Mouse (Mus musculus): ENCODE results near the gene Slc39a9.

Gene Slc39a9

GRCm38 (mm10) chr12:80643693-80644505 is at the start of gene Slc39a9, which contains the start of gene Erh:
Slc39a9 (plus strand) TSS chr12:80643883.
Erh (minus strand) TSS chr12:80644341.
- peak; percentile 94 for DNase-seq (ENCODE audit: low spot score)

GRCm38 (mm10) chr12:80594141-80594540 is 49.5 kb upstream of the Slc39a9 start:
- no peak for DNase-seq (ENCODE audit: low spot score)

- no peak for DNase-seq (ENCODE audit: low spot score)
These were observed 48.9 kb upstream of the Slc39a9 start for GRCm38 (mm10) chr12:80594781-80595180.

GRCm38 (mm10) chr12:80595566-80595965 is 48.1 kb upstream of the Slc39a9 start:
- no peak for DNase-seq (ENCODE audit: low spot score)

GRCm38 (mm10) chr12:80595968-80596367 is 47.7 kb upstream of the Slc39a9 start:
- DNase-seq (ENCODE audit: low spot score) = no peak

- DNase-seq (ENCODE audit: low spot score) = no peak
These were observed 45.4 kb upstream of the Slc39a9 start for GRCm38 (mm10) chr12:80598236-80598635.

GRCm38 (mm10) chr12:80598756-80599155 is 44.9 kb upstream of the Slc39a9 start:
- DNase-seq (ENCODE audit: low spot score) = no peak

GRCm38 (mm10) chr12:80601597-80602269 is 42.0 kb upstream of the Slc39a9 start:
- DNase-seq (ENCODE audit: low spot score) = no peak

GRCm38 (mm10) chr12:80602432-80602831 is 41.3 kb upstream of the Slc39a9 start:
- no peak for DNase-seq (ENCODE audit: low spot score)

DNA sequence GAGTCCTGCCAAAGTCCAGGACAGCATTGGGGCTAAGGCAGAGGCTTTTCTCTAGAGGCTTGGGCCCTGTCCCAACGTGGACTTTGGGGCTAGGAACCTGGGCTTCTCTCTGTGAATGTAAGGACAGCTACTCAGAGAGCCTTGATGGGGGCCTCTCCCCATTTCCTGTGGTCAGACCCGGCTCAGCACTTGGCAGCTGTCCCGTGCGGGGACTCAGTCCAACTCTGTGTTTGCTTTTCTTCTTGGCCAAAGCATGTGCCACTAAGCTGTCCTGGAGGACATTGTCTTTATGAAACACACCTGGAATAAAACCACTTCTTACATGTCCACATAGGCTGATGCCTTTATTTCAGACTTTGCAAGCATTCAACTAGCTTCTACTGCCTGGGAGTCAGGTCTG is 40.1 kb upstream of the Slc39a9 start:
- no peak for DNase-seq (ENCODE audit: low spot score)

- DNase-seq (ENCODE audit: low spot score) = no peak
These were observed 39.5 kb upstream of the Slc39a9 start for GRCm38 (mm10) chr12:80604218-80604617.

DNA sequence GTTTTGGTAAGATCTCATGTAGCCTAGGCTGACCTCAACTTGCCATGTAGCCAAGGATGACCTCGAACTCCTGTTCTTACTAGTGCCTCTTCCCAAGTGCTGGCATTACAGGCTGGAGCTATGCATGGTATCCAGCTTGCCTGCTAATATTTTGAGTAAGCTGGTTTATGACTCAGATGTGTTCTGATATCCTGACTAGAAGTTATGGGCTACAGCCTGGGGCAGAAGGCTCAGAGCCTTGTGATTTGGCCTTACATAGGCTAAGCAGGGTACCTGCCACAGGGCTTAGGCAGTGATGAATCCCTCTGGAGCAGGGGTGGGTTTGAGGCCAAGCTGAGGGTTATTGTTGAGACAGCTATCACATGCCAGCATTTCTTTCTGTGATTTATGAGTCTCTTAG is 35.1 kb upstream of the Slc39a9 start:
- no peak for DNase-seq (ENCODE audit: low spot score)

GRCm38 (mm10) chr12:80609928-80610327 is 33.8 kb upstream of the Slc39a9 start:
- DNase-seq (ENCODE audit: low spot score) = no peak

GRCm38 (mm10) chr12:80612113-80612791 is 31.4 kb upstream of the Slc39a9 start:
- DNase-seq (ENCODE audit: low spot score) = no peak

- no peak for DNase-seq (ENCODE audit: low spot score)
These were observed 28.1 kb upstream of the Slc39a9 start for GRCm38 (mm10) chr12:80615371-80616257.

- no peak for DNase-seq (ENCODE audit: low spot score)
These were observed 23.2 kb upstream of the Slc39a9 start for GRCm38 (mm10) chr12:80620501-80620900.

GRCm38 (mm10) chr12:80631790-80632189 is 11.9 kb upstream of the Slc39a9 start:
- no peak for DNase-seq (ENCODE audit: low spot score)

- DNase-seq (ENCODE audit: low spot score) = peak; percentile 74
These were observed 674 bp upstream of the Slc39a9 start for GRCm38 (mm10) chr12:80642725-80643692.

GRCm38 (mm10) chr12:80644506-80644868 is 804 bp downstream of the Slc39a9 start:
- no peak for DNase-seq (ENCODE audit: low spot score)

DNA sequence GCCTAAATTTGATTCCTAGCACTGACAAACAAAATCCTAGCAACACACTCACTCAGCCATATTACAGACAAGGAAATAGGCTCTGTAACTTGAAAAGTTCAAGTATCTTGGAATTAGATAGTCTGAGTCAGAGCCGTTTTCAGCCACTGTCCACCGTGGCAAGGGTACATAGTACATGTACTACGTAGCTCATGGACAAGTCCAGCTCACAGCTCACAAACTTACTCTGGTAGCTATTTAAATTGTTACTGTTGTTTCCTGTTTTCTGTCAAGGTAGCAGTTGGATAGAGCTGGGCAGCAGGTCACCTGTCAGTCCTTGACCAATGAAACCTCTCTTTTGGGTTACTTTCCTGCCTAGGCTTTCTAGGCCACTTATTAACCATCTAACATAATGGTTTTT is 2.7 kb downstream of the Slc39a9 start:
- no peak for DNase-seq (ENCODE audit: low spot score)

Measured in T-cell, adult 2 months (primary cell).